Mouse (Mus musculus) forebrain, embryonic 11.5 days (tissue): Measurements from ENCODE around the gene Ccdc148. TPM values are rescaled to one million over a fixed set of nuclear protein-coding genes. Genes with fewer than 3 reads are reported as not detected.

Source experiments
- ATAC-seq: fragments of 200-750 bp; cut with Nextera tagmentation; replicated peaks from 2 replicates; pipeline ENCODE4 v1.8.0; 2017; ENCODE audit warnings: moderate TSS enrichment; ENCODE audit not compliant: low FRiP score
- DNase-seq: peaks from one replicate; pipeline ENCODE4 v3.0.0-alpha.2; 2017; ENCODE audit warnings: low spot score
- H3K27ac ChIP-seq: fragments of 300-500 bp; sonication (generic); 2 replicates; pipeline ENCODE4 v1.5.1; 2014; ENCODE audit warnings: low read depth, low read length
- H3K27me3 ChIP-seq: fragments of 300-500 bp; sonication (generic); 2 replicates; pipeline ENCODE4 v1.6.1; 2014; ENCODE audit warnings: mild to moderate bottlenecking, low read length, mixed read lengths; ENCODE audit not compliant: control insufficient read depth, insufficient read depth
- H3K36me3 ChIP-seq: fragments of 300-500 bp; sonication (generic); 2 replicates; pipeline ENCODE4 v1.6.1; 2014; ENCODE audit warnings: mild to moderate bottlenecking, low read length, moderate library complexity, mixed read lengths; ENCODE audit not compliant: control insufficient read depth, insufficient read depth
- H3K4me1 ChIP-seq: fragments of 300-500 bp; sonication (generic); replicated peaks from 2 replicates; pipeline ENCODE4 v1.6.1; 2014; ENCODE audit warnings: low read length, mixed read lengths; ENCODE audit not compliant: control insufficient read depth, insufficient read depth
- H3K4me2 ChIP-seq: fragments of 300-500 bp; sonication (generic); 2 replicates; pipeline ENCODE4 v1.6.1; 2014; ENCODE audit warnings: low read depth, mild to moderate bottlenecking, low read length, moderate library complexity, mixed read lengths; ENCODE audit not compliant: severe bottlenecking
- H3K4me3 ChIP-seq: fragments of 300-500 bp; sonication (generic); 2 replicates; pipeline ENCODE4 v1.5.1; 2014; ENCODE audit warnings: low read depth, low read length
- H3K9ac ChIP-seq: fragments of 300-500 bp; sonication (generic); 2 replicates; pipeline ENCODE4 v1.6.1; 2014; ENCODE audit warnings: low read length
- H3K9me3 ChIP-seq: fragments of 300-500 bp; sonication (generic); 2 replicates; pipeline ENCODE4 v1.6.1; 2016; ENCODE audit warnings: low read length, mixed read lengths; ENCODE audit not compliant: control insufficient read depth
- WGBS: fragments of 180-500 bp; shearing (Covaris S2); extraction: QIAGEN DNeasy Blood & Tissue Kit; methylation state at CpG from one replicate; pipeline ENCODE4 v1.1.7; 2014; 5-methylcytosine and 5-hydroxymethylcytosine counted together
- polyA plus RNA-seq: library from polyadenylated mRNA; unstranded; fragments of >200 nt; fragmentation: Nextera tagmentation; extraction: Ambion mirVana; gene quantifications from 2 replicates; pipeline ENCODE4 v1.2.1, GENCODE M21; 2014

Gene Ccdc148
- polyA plus RNA-seq, 1 experiment from 2014 or later = 0.68 TPM

- 57% methylated on average over 7 of the region's 7 CpGs for WGBS
- Histone ChIP-seq H3K4me1 (no peaks in the 10 kb centered on the region), H3K27me3 (no peaks in the 10 kb centered on the region), H3K4me2 (no peak overlapping the region), H3K4me3 (no peak overlapping the region), H3K27ac (no peak overlapping the region), H3K36me3 (no peaks in the 10 kb centered on the region), H3K9me3 (no peaks in the 10 kb centered on the region), H3K9ac (no peak overlapping the region)
- DNase-seq = no peak
- ATAC-seq = no peak
Observed at GRCm38 (mm10) chr2:58787360-58787759, 373.1 kb downstream of the Ccdc148 start.

- 62% methylated on average over 8 of the region's 8 CpGs for WGBS
Observed at GRCm38 (mm10) chr2:58786681-58787080, 373.8 kb downstream of the Ccdc148 start.

DNA sequence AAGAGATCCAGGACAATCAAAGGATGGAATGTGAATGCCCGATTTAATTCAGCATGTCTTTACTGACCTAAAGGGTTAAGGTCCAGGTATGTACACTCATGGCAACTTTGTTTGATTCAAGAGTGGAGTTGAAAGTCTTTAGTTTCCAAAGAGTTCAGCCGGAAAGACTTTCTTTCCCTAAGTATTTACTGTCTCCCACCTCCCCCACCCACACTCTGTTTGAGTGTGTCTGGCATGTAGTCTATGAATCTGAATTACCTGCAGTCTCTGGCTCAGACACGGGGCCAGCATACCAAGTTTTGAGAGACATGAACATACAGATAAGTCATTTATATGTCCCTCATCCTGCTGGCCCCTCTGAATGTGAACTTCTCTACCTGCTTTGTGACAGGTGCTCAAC lies 374.3 kb downstream of the Ccdc148 start:
- DNase-seq (no peak), ATAC-seq (no peak)
- Histone ChIP-seq H3K4me1 (no peaks in the 10 kb centered on the region), H3K4me3 (no peak overlapping the region), H3K36me3 (no peaks in the 10 kb centered on the region), H3K9me3 (no peaks in the 10 kb centered on the region), H3K27ac (no peak overlapping the region), H3K9ac (no peak overlapping the region), H3K4me2 (no peak overlapping the region), H3K27me3 (no peaks in the 10 kb centered on the region)
- WGBS = 90% methylated on average over 3 of the region's 3 CpGs

More at GRCm38 (mm10) chr2:58786681-58787080, 373.8 kb downstream of the Ccdc148 start:
- H3K4me2 ChIP-seq = no peak overlapping the region
- DNase-seq (no peak), ATAC-seq (no peak)
- H3K4me3 ChIP-seq = no peak overlapping the region
- H3K9ac ChIP-seq = no peak overlapping the region
- H3K27ac ChIP-seq = no peak overlapping the region
- H3K36me3 ChIP-seq = no peaks in the 10 kb centered on the region
- H3K9me3 ChIP-seq = no peaks in the 10 kb centered on the region
- H3K27me3 ChIP-seq = no peaks in the 10 kb centered on the region
- H3K4me1 ChIP-seq = no peaks in the 10 kb centered on the region

- no peak for ATAC-seq
- H3K9me3 ChIP-seq = no peaks in the 10 kb centered on the region
- no peaks in the 10 kb centered on the region for H3K4me1 ChIP-seq
- H3K4me2 ChIP-seq = no peak overlapping the region
- no peaks in the 10 kb centered on the region for H3K36me3 ChIP-seq
- H3K4me3 ChIP-seq = no peak overlapping the region
- WGBS = 67% methylated on average over 1 of the region's 1 CpGs
- H3K9ac ChIP-seq = no peak overlapping the region
- H3K27ac ChIP-seq = no peak overlapping the region
- H3K27me3 ChIP-seq = no peaks in the 10 kb centered on the region
- DNase-seq = no peak
Observed at GRCm38 (mm10) chr2:58783526-58783925, 377.0 kb downstream of the Ccdc148 start.

DNA sequence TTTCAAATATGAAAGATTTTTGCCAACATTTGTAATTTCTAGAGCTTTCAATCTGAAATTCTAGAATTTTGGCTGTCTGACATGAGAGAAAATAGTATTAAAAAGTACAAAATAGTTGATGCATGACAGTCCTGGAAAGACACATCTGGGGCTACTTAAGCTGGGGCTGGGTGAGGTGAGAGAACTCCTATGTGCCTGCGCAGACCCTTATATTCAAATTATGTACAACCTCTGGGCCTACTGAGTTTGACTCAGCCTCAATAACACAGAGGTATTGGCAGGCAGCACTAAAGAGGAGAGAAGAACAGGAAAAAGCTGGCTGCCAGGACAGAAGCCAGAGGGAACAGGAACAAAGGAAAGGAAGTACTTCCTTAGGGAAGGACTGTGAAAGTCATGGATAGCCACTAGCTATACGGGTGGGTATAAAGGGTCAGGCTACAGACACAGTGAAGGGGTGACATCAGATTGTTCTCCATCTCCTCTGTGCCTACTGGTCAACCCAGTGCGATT lies 381.4 kb downstream of the Ccdc148 start:
- Histone ChIP-seq H3K27ac (no peak overlapping the region), H3K36me3 (no peaks in the 10 kb centered on the region), H3K4me2 (no peak overlapping the region), H3K9ac (no peak overlapping the region), H3K4me3 (no peak overlapping the region), H3K4me1 (no peaks in the 10 kb centered on the region), H3K9me3 (no peaks in the 10 kb centered on the region), H3K27me3 (no peaks in the 10 kb centered on the region)
- WGBS = 89% methylated on average over 3 of the region's 3 CpGs
- no peak for DNase-seq
- ATAC-seq = no peak

DNA sequence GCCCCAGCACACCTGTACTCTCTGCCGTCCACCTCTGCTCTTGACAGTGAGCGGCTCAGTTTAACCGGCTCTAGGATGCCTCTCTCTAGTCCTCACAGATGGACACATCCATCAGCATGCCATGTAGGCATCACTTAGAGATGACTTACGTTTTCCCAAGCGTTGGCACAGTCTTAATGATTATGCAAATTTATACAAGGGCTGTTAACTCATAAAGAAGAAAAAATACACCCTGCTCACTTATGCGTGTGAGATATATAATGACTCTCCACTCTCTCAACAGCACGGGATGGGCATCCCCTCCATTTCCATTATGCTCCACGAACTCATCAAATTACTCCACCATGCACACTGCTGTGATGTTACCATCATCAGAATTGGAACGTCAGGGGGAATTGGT lies 386.6 kb downstream of the Ccdc148 start:
- no peaks in the 10 kb centered on the region for H3K4me1 ChIP-seq
- no peaks in the 10 kb centered on the region for H3K9me3 ChIP-seq
- H3K27me3 ChIP-seq = no peaks in the 10 kb centered on the region
- WGBS = 83% methylated on average over 9 of the region's 9 CpGs
- no peak overlapping the region for H3K4me2 ChIP-seq
- H3K9ac ChIP-seq = no peak overlapping the region
- no peak for ATAC-seq
- no peaks in the 10 kb centered on the region for H3K36me3 ChIP-seq
- no peak overlapping the region for H3K27ac ChIP-seq
- H3K4me3 ChIP-seq = no peak overlapping the region
- no peak for DNase-seq

Other genes starting within 250 kb of the Ccdc148 start
- 24.5 and 26.1 TPM in 2 replicates for gene Pkp4, start 167 bp upstream of the Ccdc148 start, polyA plus RNA-seq